Mouse (Mus musculus) right cerebral cortex, postnatal 10 days (tissue): Measurements from ENCODE around the gene Tpr.

Source experiments
- DNase-seq, 2 experiments: peaks; one replicate each; pipeline ENCODE4 v3.0.0; 2021; ENCODE audit warnings: low spot score in 2 of 2

The Tpr gene

GRCm38 (mm10) chr1:150463068-150463467, 70.4 kb downstream of the Tpr start:
- DNase-seq = no peak

DNA sequence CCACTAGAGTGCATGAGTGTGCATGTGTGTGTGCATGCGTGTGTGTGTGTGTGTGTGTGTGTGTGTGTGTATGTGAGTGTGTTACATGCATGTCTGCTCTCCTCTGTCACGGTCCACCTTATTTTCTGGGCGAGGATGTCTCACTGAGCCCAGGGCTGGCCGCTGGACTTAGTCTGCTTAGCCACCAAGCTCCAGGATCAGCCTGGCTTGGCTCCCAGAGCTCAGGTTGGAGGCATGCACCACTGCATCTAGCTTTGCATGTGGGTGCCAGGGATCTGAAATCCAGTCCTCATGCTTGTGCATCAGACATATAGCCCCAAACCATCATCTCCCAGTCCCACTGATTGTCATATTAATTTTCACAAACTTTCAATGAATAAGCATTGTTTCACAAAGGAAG, 71.1 kb downstream of the Tpr start:
- DNase-seq = no peak

GRCm38 (mm10) chr1:150465364-150465763, 72.7 kb downstream of the Tpr start:
- no peak for DNase-seq

GRCm38 (mm10) chr1:150466132-150466531, 73.5 kb downstream of the Tpr start, which contains the start of gene Prg4:
TSS of gene Prg4 (minus strand) at chr1:150466165.
- DNase-seq = no peak

GRCm38 (mm10) chr1:150469992-150470391, 77.4 kb downstream of the Tpr start:
- DNase-seq = no peak

- DNase-seq = no peak
These were observed 79.9 kb downstream of the Tpr start for GRCm38 (mm10) chr1:150472525-150472924.

DNA sequence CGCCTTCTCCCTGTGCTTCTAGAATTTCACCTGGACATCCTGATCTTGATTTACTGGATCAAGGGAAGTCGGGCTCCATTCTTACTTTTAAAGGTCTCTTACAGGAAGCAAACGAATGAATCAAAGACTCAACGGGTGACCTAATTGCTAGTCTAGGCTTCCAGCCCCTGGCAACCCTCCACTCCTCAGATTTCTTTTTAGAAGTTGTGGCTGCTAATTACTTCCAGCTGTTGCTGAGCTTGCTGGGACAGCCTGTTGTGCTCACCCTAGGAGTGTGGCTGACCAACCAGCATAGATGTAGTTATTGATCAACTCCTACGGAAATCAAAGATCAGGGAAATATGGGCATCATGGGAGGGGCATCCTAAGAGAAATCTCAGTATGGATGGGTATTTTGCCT, 88.0 kb downstream of the Tpr start:
- peak; percentile 24 to 31 for DNase-seq

GRCm38 (mm10) chr1:150489148-150489547, 96.5 kb downstream of the Tpr start:
- DNase-seq = no peak

- DNase-seq = no peak
These were observed 104.1 kb downstream of the Tpr start for GRCm38 (mm10) chr1:150496626-150497302.

DNA sequence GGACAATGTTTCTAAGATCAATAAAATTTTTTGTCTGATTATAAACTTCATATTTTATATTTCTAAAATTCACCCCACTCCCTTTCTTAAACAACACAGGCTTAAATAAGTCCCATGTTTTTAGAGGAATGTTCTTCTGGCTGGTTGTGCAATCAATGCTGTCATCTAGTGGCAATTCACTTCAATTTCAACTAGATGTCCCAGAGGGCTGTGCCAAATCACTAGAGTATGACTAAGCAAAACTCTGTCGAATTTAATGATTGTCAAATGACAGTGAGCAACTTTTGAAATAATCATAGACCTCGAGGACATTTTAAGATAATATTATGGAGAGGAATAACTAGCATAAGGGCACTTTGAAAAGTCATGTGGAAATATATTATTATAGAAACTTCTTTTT, 105.1 kb downstream of the Tpr start:
- DNase-seq = peak in 1 of 2 experiments; percentile 30

GRCm38 (mm10) chr1:150498177-150498576, 105.5 kb downstream of the Tpr start:
- no peak for DNase-seq
